Mouse (Mus musculus) hindbrain, embryonic 10.5 days (tissue): ENCODE results near the gene Mrpl10. TPM values are rescaled to one million over a fixed set of nuclear protein-coding genes. Genes with fewer than 3 reads are reported as not detected.

ENCODE experiments used
- DNase-seq: peaks from one replicate; pipeline ENCODE4 v3.0.0-alpha.2; 2017; ENCODE audit warnings: low spot score
- H3K27ac ChIP-seq: fragments of 300-500 bp; sonication (generic); 2 replicates; pipeline ENCODE4 v1.5.1; 2016; ENCODE audit warnings: mild to moderate bottlenecking, moderate library complexity
- H3K27me3 ChIP-seq: fragments of 300-500 bp; sonication (generic); 2 replicates; pipeline ENCODE4 v1.6.1; 2016; ENCODE audit warnings: mild to moderate bottlenecking; ENCODE audit not compliant: poor library complexity, insufficient read depth, severe bottlenecking
- H3K36me3 ChIP-seq: fragments of 300-500 bp; sonication (generic); 2 replicates; pipeline ENCODE4 v1.6.1; 2016; ENCODE audit warnings: mild to moderate bottlenecking, moderate library complexity
- H3K4me1 ChIP-seq: fragments of 300-500 bp; sonication (generic); replicated peaks from 2 replicates; pipeline ENCODE4 v1.6.1; 2016; ENCODE audit warnings: mild to moderate bottlenecking
- H3K4me3 ChIP-seq: fragments of 300-500 bp; sonication (generic); 2 replicates; pipeline ENCODE4 v1.5.1; 2016; ENCODE audit warnings: mild to moderate bottlenecking, moderate library complexity
- H3K9me3 ChIP-seq: fragments of 300-500 bp; sonication (generic); 2 replicates; pipeline ENCODE4 v1.6.1; 2016; ENCODE audit warnings: mild to moderate bottlenecking, moderate library complexity
- WGBS: fragments of 180-500 bp; shearing (Covaris S2); methylation state at CpG from one replicate; pipeline ENCODE4 v1.1.7; 2016; 5-methylcytosine and 5-hydroxymethylcytosine counted together
- polyA plus RNA-seq: library from polyadenylated mRNA; unstranded; fragments of >200 nt; fragmentation: Nextera tagmentation; extraction: Ambion mirVana; gene quantifications from 2 replicates; pipeline ENCODE4 v1.2.1, GENCODE M21; 2016

Gene Mrpl10
- polyA plus RNA-seq, 1 experiment from 2014 or later = 78.9 TPM

DNA sequence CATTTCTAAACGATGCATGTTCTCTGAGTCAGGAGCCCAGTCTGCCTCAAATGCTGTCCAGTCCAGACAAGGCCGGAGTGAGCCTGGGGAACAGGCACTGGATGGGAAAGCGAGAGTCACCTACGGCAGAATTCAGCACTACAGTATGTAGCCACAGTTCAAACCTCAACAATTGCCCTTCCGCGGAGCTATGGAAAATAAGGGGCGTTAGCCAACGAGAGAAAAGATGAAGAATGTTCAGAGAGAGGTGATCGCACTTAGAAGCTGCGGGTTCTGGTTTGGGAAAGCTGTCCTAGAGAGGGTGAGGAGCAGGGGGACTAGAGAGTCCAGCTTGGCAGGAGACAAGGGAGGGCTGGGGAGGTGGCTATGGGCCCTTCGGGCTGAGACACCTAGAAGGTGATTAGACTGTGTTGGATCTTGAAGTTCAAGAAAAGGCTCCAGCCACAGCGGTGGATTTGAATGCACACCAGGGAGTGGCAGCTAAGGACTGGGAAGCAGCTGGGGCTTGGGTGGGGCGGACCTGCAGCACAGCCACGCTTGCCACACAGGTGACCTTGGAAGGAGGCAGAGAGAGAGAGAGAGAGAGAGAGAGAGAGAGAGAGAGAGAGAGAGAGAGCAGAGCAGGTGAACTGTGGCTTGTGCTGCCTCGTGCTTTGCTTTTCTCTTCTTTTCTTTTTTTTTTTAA, 43.6 kb downstream of the Mrpl10 start:
- H3K27ac ChIP-seq = no peak overlapping the region
- peaks cover 12% of the 10 kb centered on the region; the same call in 1 of the 2 replicates for H3K9me3 ChIP-seq
- peaks cover 9% of the 10 kb centered on the region for H3K27me3 ChIP-seq
- peaks cover 10% of the 10 kb centered on the region; the same call in 1 of the 2 replicates for H3K4me1 ChIP-seq
- H3K36me3 ChIP-seq = no peaks in the 10 kb centered on the region
- H3K4me3 ChIP-seq = no peak overlapping the region
- WGBS = 90% methylated on average over 15 of the region's 15 CpGs
- no peak for DNase-seq

DNA sequence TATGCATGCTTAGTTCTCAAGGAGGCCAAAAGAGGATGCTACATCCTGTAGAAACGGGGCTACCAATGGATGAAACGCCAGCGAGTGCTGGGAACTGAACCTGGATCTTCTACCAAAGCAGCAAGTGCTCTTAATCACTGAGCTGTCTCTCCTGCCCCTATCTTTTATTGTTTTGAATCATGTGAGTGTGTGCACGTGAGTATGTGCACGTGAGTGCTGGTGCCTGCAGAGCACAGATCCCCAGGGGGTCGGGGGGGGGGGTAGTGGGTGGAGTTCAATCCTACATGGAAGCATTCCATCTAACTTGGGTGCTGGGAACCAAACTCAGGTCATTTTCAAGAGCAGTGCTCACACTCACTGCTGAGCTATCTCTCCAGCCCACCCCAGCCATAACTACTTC, 45.0 kb downstream of the Mrpl10 start:
- Histone ChIP-seq H3K9me3 (peaks cover 12% of the 10 kb centered on the region; the same call in 1 of the 2 replicates), H3K4me3 (no peak overlapping the region), H3K4me1 (peaks cover 10% of the 10 kb centered on the region; the same call in 1 of the 2 replicates), H3K27me3 (peaks cover 9% of the 10 kb centered on the region), H3K27ac (no peak overlapping the region), H3K36me3 (no peaks in the 10 kb centered on the region)
- no peak for DNase-seq
- 71% methylated on average over 6 of the region's 6 CpGs for WGBS

DNA sequence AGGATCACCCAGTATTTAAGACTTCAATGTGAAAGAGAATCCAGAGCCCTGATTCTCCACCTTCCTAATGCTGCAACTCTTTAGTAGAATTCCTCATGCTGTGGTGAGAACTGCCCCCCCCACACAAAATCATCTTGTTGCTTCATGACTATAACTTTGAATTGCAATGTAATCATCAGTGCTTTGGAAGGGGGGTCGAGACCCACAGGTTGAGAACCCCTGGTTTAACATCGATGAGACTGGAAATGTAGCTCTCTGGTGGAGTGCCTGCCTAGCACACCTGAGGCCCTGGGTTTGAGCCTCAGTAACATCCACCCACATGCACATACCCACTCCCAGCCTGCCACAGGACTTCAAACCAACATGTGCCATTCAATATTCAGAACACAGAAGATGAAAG, 53.2 kb downstream of the Mrpl10 start:
- H3K36me3 ChIP-seq = no peaks in the 10 kb centered on the region
- DNase-seq = no peak
- H3K4me1 ChIP-seq = peaks cover 8% of the 10 kb centered on the region
- H3K27me3 ChIP-seq = peaks cover 50% of the 10 kb centered on the region
- H3K27ac ChIP-seq = no peak overlapping the region
- no peak overlapping the region for H3K4me3 ChIP-seq
- 0 out of 2 replicates have a peak, but pooled peaks cover 1% of the 10 kb centered on the region for H3K9me3 ChIP-seq
- 69% methylated on average over 2 of the region's 2 CpGs for WGBS

DNA sequence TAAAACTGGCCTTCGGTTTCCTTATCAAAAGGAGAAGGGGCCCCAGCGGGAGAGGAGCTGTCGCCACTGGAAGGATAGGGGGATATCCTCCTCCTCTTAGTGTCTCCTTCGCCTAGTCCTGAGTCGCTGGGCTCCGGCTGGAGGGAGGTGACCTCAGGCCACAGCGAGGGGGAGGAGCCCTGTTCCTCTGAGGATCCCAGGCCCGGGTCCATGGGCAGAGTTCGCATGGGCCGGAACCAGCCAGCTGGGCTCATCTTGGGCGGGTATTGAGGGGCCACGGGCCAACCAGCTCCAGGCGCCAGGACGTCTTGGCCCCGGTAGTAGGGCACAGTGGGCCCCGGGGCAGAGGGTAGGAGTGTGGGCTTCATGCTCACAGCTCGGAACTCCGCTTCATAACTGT, 57.4 kb downstream of the Mrpl10 start:
- no peaks in the 10 kb centered on the region for H3K36me3 ChIP-seq
- peaks cover 63% of the 10 kb centered on the region for H3K27me3 ChIP-seq
- no peaks in the 10 kb centered on the region for H3K9me3 ChIP-seq
- H3K4me3 ChIP-seq = no peak overlapping the region
- no peak overlapping the region for H3K27ac ChIP-seq
- no peak for DNase-seq
- H3K4me1 ChIP-seq = peaks cover 10% of the 10 kb centered on the region
- WGBS = 23% methylated on average over 18 of the region's 18 CpGs

Other genes starting within 250 kb of the Mrpl10 start
- 65.7 and 71.8 TPM in 2 replicates for gene Nfe2l1, start 211.6 kb upstream of the Mrpl10 start, polyA plus RNA-seq
- gene Copz2, start 191.7 kb upstream of the Mrpl10 start, polyA plus RNA-seq = 42.9 and 44.2 TPM in 2 replicates
- gene Cdk5rap3, start 125.1 kb upstream of the Mrpl10 start, polyA plus RNA-seq = 112 and 124 TPM in 2 replicates
- gene Prr15l, start 113.5 kb upstream of the Mrpl10 start, polyA plus RNA-seq = 0.37 and 0.75 TPM in 2 replicates
- 31.4 and 36.4 TPM in 2 replicates for gene Pnpo, start 97.6 kb upstream of the Mrpl10 start, polyA plus RNA-seq
- 29.5 and 31.4 TPM in 2 replicates for gene Sp2, start 58.6 kb upstream of the Mrpl10 start, polyA plus RNA-seq
- gene Sp6, start 28.2 kb upstream of the Mrpl10 start, polyA plus RNA-seq = 1.6 and 2.3 TPM in 2 replicates
- gene Scrn2, start 11.6 kb upstream of the Mrpl10 start, polyA plus RNA-seq = 38.3 and 39.4 TPM in 2 replicates
- 3.5 and 6.8 TPM in 2 replicates for gene Lrrc46, start 153 bp upstream of the Mrpl10 start, polyA plus RNA-seq
- gene Osbpl7, start 9.1 kb downstream of the Mrpl10 start, polyA plus RNA-seq = 9.4 and 10.7 TPM in 2 replicates
- gene Tbx21, start 73.8 kb downstream of the Mrpl10 start, polyA plus RNA-seq = 0.29 TPM in 2 replicates
- gene Tbkbp1, start 109.9 kb downstream of the Mrpl10 start, polyA plus RNA-seq = 3.6 and 6.4 TPM in 2 replicates
- gene Kpnb1, start 146.3 kb downstream of the Mrpl10 start, polyA plus RNA-seq = 62.5 and 88.4 TPM in 2 replicates
- gene Npepps, start 239.1 kb downstream of the Mrpl10 start, polyA plus RNA-seq = 98.7 and 103 TPM in 2 replicates